Mouse (Mus musculus): ENCODE data around the gene Hic1. TPM values are rescaled to one million over a fixed set of nuclear protein-coding genes. Genes with fewer than 3 reads are reported as not detected.

The Hic1 gene
- polyA plus RNA-seq, 1 experiment from 2014 or later, result 2.5 TPM

DNA sequence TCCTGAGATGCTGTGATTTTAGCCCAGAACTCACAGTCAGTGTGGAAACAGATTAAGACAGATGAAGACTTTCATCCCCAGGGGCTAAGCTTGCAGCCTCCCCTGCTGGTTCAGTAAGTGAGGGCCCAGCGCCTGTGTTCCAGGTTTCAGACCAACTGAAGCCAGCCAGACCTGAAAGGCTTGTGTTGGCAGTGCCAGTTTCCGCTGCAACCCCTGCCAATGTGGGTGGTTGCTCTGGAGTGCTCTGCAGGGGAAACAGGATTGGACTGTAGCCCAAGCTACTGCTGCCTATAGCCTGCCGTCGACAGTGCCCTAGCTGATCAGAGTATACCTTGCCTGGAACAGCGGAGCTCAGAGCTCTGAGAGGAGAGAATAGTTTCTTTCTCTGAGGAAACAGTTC lies 37.0 kb downstream of the Hic1 start:
- no peak for ATAC-seq (replicated peaks; ENCODE audit: insufficient number of reproducible peaks, low FRiP score, low TSS enrichment)
- H3K9me3 ChIP-seq (replicated peaks; ENCODE audit: control insufficient read depth, low read length), result no peaks in the 10 kb centered on the region
- H3K4me3 ChIP-seq (ENCODE audit: low read depth, low read length), result no peak overlapping the region
- no peak overlapping the region for H3K9ac ChIP-seq (ENCODE audit: low read depth, low read length)
- no peak overlapping the region for H3K27ac ChIP-seq (ENCODE audit: low read depth, low read length)
- no peaks in the 10 kb centered on the region for H3K36me3 ChIP-seq (ENCODE audit: control insufficient read depth, insufficient read depth, low read length)
- H3K4me1 ChIP-seq (ENCODE audit: control insufficient read depth, insufficient read depth, low read length), result peaks cover 25% of the 10 kb centered on the region
- no peak overlapping the region for H3K4me2 ChIP-seq
- 85% methylated on average over 5 of the region's 5 CpGs for WGBS (ENCODE audit: insufficient replicate concordance)
- no peaks in the 10 kb centered on the region for H3K27me3 ChIP-seq (ENCODE audit: control insufficient read depth, insufficient read depth, low read length)

GRCm38 (mm10) chr11:75131300-75131699 lies 38.0 kb downstream of the Hic1 start:
- ATAC-seq (replicated peaks; ENCODE audit: insufficient number of reproducible peaks, low FRiP score, low TSS enrichment), result no peak
- Histone ChIP-seq H3K27ac (ENCODE audit: low read depth, low read length) (no peak overlapping the region), H3K9me3 (replicated peaks; ENCODE audit: control insufficient read depth, low read length) (no peaks in the 10 kb centered on the region), H3K27me3 (ENCODE audit: control insufficient read depth, insufficient read depth, low read length) (no peaks in the 10 kb centered on the region), H3K4me1 (ENCODE audit: control insufficient read depth, insufficient read depth, low read length) (peaks cover 15% of the 10 kb centered on the region), H3K36me3 (ENCODE audit: control insufficient read depth, insufficient read depth, low read length) (no peaks in the 10 kb centered on the region), H3K4me3 (ENCODE audit: low read depth, low read length) (no peak overlapping the region), H3K4me2 (no peak overlapping the region), H3K9ac (ENCODE audit: low read depth, low read length) (no peak overlapping the region)
- WGBS (ENCODE audit: insufficient replicate concordance), result 80% methylated on average over 4 of the region's 4 CpGs

DNA sequence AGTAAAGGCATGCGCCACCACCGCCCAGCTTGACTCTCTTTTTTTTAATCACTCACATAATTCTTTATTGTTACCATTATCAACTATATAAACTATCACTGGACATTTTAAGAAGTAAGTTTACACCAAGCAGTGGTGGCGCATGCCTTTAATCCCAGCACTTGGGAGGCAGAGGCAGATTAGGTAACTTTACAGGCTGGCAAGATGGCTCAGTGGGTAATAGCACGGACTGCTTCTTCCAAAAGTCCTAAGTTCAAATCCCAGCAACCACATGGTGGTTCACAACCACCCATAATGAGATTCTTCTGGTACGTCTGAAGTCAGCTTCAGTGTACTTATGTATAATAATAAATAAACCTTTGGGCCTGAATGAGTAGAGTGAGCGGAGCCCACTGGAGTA lies 39.8 kb downstream of the Hic1 start:
- Histone ChIP-seq H3K9me3 (replicated peaks; ENCODE audit: control insufficient read depth, low read length) (no peaks in the 10 kb centered on the region), H3K9ac (ENCODE audit: low read depth, low read length) (no peak overlapping the region), H3K27ac (ENCODE audit: low read depth, low read length) (no peak overlapping the region), H3K36me3 (ENCODE audit: control insufficient read depth, insufficient read depth, low read length) (no peaks in the 10 kb centered on the region), H3K4me3 (ENCODE audit: low read depth, low read length) (no peak overlapping the region), H3K4me2 (no peak overlapping the region), H3K4me1 (ENCODE audit: control insufficient read depth, insufficient read depth, low read length) (peaks cover 9% of the 10 kb centered on the region), H3K27me3 (ENCODE audit: control insufficient read depth, insufficient read depth, low read length) (no peaks in the 10 kb centered on the region)
- whole genome bisulfite sequencing (ENCODE audit: insufficient replicate concordance), result 90% methylated on average over 6 of the region's 6 CpGs
- no peak for ATAC-seq (replicated peaks; ENCODE audit: insufficient number of reproducible peaks, low FRiP score, low TSS enrichment)

- Histone ChIP-seq H3K9me3 (replicated peaks; ENCODE audit: control insufficient read depth, low read length) (no peaks in the 10 kb centered on the region), H3K4me3 (ENCODE audit: low read depth, low read length) (no peak overlapping the region), H3K9ac (ENCODE audit: low read depth, low read length) (no peak overlapping the region), H3K4me1 (ENCODE audit: control insufficient read depth, insufficient read depth, low read length) (no peaks in the 10 kb centered on the region), H3K36me3 (ENCODE audit: control insufficient read depth, insufficient read depth, low read length) (no peaks in the 10 kb centered on the region), H3K27ac (ENCODE audit: low read depth, low read length) (no peak overlapping the region), H3K27me3 (ENCODE audit: control insufficient read depth, insufficient read depth, low read length) (no peaks in the 10 kb centered on the region), H3K4me2 (no peak overlapping the region)
- ATAC-seq (replicated peaks; ENCODE audit: insufficient number of reproducible peaks, low FRiP score, low TSS enrichment), result no peak
- 85% methylated on average over 3 of the region's 3 CpGs for WGBS (ENCODE audit: insufficient replicate concordance)
These were observed 42.9 kb downstream of the Hic1 start for GRCm38 (mm10) chr11:75126384-75126783.

- no peak for ATAC-seq (replicated peaks; ENCODE audit: insufficient number of reproducible peaks, low FRiP score, low TSS enrichment)
- WGBS (ENCODE audit: insufficient replicate concordance), result 90% methylated on average over 2 of the region's 2 CpGs
These were observed 44.9 kb downstream of the Hic1 start for GRCm38 (mm10) chr11:75124406-75124805.

GRCm38 (mm10) chr11:75121348-75121747 lies 48.0 kb downstream of the Hic1 start:
- no peaks in the 10 kb centered on the region for H3K36me3 ChIP-seq (ENCODE audit: control insufficient read depth, insufficient read depth, low read length)
- H3K9me3 ChIP-seq (replicated peaks; ENCODE audit: control insufficient read depth, low read length), result no peaks in the 10 kb centered on the region
- no peak overlapping the region for H3K27ac ChIP-seq (ENCODE audit: low read depth, low read length)
- H3K4me3 ChIP-seq (ENCODE audit: low read depth, low read length), result no peak overlapping the region
- 44% methylated on average over 1 of the region's 1 CpGs for WGBS (ENCODE audit: insufficient replicate concordance)
- no peak overlapping the region for H3K9ac ChIP-seq (ENCODE audit: low read depth, low read length)
- H3K4me2 ChIP-seq, result no peak overlapping the region
- peaks cover 22% of the 10 kb centered on the region for H3K4me1 ChIP-seq (ENCODE audit: control insufficient read depth, insufficient read depth, low read length)
- no peaks in the 10 kb centered on the region for H3K27me3 ChIP-seq (ENCODE audit: control insufficient read depth, insufficient read depth, low read length)
- no peak for ATAC-seq (replicated peaks; ENCODE audit: insufficient number of reproducible peaks, low FRiP score, low TSS enrichment)

More at GRCm38 (mm10) chr11:75124406-75124805, 44.9 kb downstream of the Hic1 start:
- H3K36me3 ChIP-seq (ENCODE audit: control insufficient read depth, insufficient read depth, low read length), result no peaks in the 10 kb centered on the region
- H3K4me3 ChIP-seq (ENCODE audit: low read depth, low read length), result no peak overlapping the region
- H3K4me2 ChIP-seq, result no peak overlapping the region
- H3K4me1 ChIP-seq (ENCODE audit: control insufficient read depth, insufficient read depth, low read length), result peaks cover 18% of the 10 kb centered on the region
- H3K9me3 ChIP-seq (replicated peaks; ENCODE audit: control insufficient read depth, low read length), result no peaks in the 10 kb centered on the region
- no peaks in the 10 kb centered on the region for H3K27me3 ChIP-seq (ENCODE audit: control insufficient read depth, insufficient read depth, low read length)
- no peak overlapping the region for H3K9ac ChIP-seq (ENCODE audit: low read depth, low read length)
- H3K27ac ChIP-seq (ENCODE audit: low read depth, low read length), result no peak overlapping the region

GRCm38 (mm10) chr11:75119841-75120240 lies 49.5 kb downstream of the Hic1 start:
- no peak for ATAC-seq (replicated peaks; ENCODE audit: insufficient number of reproducible peaks, low FRiP score, low TSS enrichment)
- Histone ChIP-seq H3K36me3 (ENCODE audit: control insufficient read depth, insufficient read depth, low read length) (no peaks in the 10 kb centered on the region), H3K27me3 (ENCODE audit: control insufficient read depth, insufficient read depth, low read length) (no peaks in the 10 kb centered on the region), H3K9ac (ENCODE audit: low read depth, low read length) (no peak overlapping the region), H3K4me3 (ENCODE audit: low read depth, low read length) (no peak overlapping the region), H3K27ac (ENCODE audit: low read depth, low read length) (no peak overlapping the region), H3K9me3 (replicated peaks; ENCODE audit: control insufficient read depth, low read length) (no peaks in the 10 kb centered on the region), H3K4me1 (ENCODE audit: control insufficient read depth, insufficient read depth, low read length) (peaks cover 22% of the 10 kb centered on the region), H3K4me2 (no peak overlapping the region)
- WGBS (ENCODE audit: insufficient replicate concordance), result 57% methylated on average over 3 of the region's 3 CpGs

GRCm38 (mm10) chr11:75119298-75119697 lies 50.0 kb downstream of the Hic1 start:
- Histone ChIP-seq H3K4me2 (no peak overlapping the region), H3K4me3 (ENCODE audit: low read depth, low read length) (no peak overlapping the region), H3K27ac (ENCODE audit: low read depth, low read length) (no peak overlapping the region), H3K9ac (ENCODE audit: low read depth, low read length) (no peak overlapping the region), H3K4me1 (ENCODE audit: control insufficient read depth, insufficient read depth, low read length) (peaks cover 22% of the 10 kb centered on the region), H3K27me3 (ENCODE audit: control insufficient read depth, insufficient read depth, low read length) (no peaks in the 10 kb centered on the region), H3K36me3 (ENCODE audit: control insufficient read depth, insufficient read depth, low read length) (no peaks in the 10 kb centered on the region), H3K9me3 (replicated peaks; ENCODE audit: control insufficient read depth, low read length) (no peaks in the 10 kb centered on the region)
- WGBS (ENCODE audit: insufficient replicate concordance), result 90% methylated on average over 2 of the region's 2 CpGs
- ATAC-seq (replicated peaks; ENCODE audit: insufficient number of reproducible peaks, low FRiP score, low TSS enrichment), result no peak

DNA sequence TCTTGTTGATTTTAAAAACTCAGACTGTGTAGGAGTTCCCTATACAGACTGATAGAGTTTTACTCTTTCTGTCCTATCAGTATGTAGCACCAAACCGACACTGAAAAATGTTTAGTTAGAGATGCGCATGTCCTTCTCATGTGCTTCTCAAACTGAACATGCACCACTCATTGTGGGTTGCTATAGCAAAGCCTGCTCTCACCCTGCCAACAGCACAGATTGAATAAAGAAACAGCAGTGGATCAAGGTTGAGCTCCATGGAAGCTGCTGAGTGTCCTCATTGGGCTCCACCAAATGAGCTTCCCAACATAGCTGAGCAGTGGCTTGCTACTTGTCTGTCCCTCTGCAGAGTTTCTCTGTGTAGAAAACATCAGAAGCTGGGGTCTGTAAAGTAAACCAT lies 51.2 kb downstream of the Hic1 start:
- H3K9ac ChIP-seq (ENCODE audit: low read depth, low read length), result no peak overlapping the region
- no peak overlapping the region for H3K27ac ChIP-seq (ENCODE audit: low read depth, low read length)
- ATAC-seq (replicated peaks; ENCODE audit: insufficient number of reproducible peaks, low FRiP score, low TSS enrichment), result no peak
- peaks cover 22% of the 10 kb centered on the region for H3K4me1 ChIP-seq (ENCODE audit: control insufficient read depth, insufficient read depth, low read length)
- 80% methylated on average over 2 of the region's 2 CpGs for WGBS (ENCODE audit: insufficient replicate concordance)
- H3K9me3 ChIP-seq (replicated peaks; ENCODE audit: control insufficient read depth, low read length), result no peaks in the 10 kb centered on the region
- no peak overlapping the region for H3K4me2 ChIP-seq
- H3K36me3 ChIP-seq (ENCODE audit: control insufficient read depth, insufficient read depth, low read length), result no peaks in the 10 kb centered on the region
- H3K27me3 ChIP-seq (ENCODE audit: control insufficient read depth, insufficient read depth, low read length), result no peaks in the 10 kb centered on the region
- no peak overlapping the region for H3K4me3 ChIP-seq (ENCODE audit: low read depth, low read length)
